Mouse (Mus musculus) heart, embryonic 14.5 days (tissue): ENCODE measurements at regions not wholly inside any gene's neighbourhood (a gene's known extent, or its start where the extent isn't known, plus 50 kb on each side); places are given as distances from the start of the nearest gene placed in this dataset.

ENCODE experiments used
- ATAC-seq: fragments of 200-750 bp; cut with Nextera tagmentation; 2 replicates; pipeline ENCODE4 v1.8.0; 2017; ENCODE audit warnings: low read depth, moderate TSS enrichment; ENCODE audit not compliant: insufficient number of reproducible peaks, insufficient read depth, low FRiP score
- H3K27ac ChIP-seq, 2 experiments: fragments of 200-500 bp in 1 of 2; fragments of 300-500 bp in 1 of 2; sonication (generic) in 1 of 2; replicated peaks in 1 of 2; 2 replicates each; pipeline ENCODE4 v1.5.1; 2012 to 2014; ENCODE audit warnings: low read depth in 2 of 2, low read length in 2 of 2, control low read depth in 1 of 2, mild to moderate bottlenecking in 1 of 2, mixed read lengths in 1 of 2; ENCODE audit not compliant: control insufficient read depth in 1 of 2, insufficient read depth in 1 of 2
- H3K27me3 ChIP-seq: fragments of 300-500 bp; sonication (generic); 2 replicates; pipeline ENCODE4 v1.6.1; 2014; ENCODE audit warnings: mild to moderate bottlenecking, low read length, control low read depth; ENCODE audit not compliant: control insufficient read depth, insufficient read depth
- H3K36me3 ChIP-seq: fragments of 300-500 bp; sonication (generic); 2 replicates; pipeline ENCODE4 v1.6.1; 2014; ENCODE audit warnings: mild to moderate bottlenecking, control low read depth, low read length, mixed read lengths; ENCODE audit not compliant: control insufficient read depth, insufficient read depth
- H3K4me1 ChIP-seq, 2 experiments: fragments of 200-500 bp in 1 of 2; fragments of 300-500 bp in 1 of 2; sonication (generic) in 1 of 2; 2 replicates each; pipeline ENCODE4 v1.6.1; 2012 to 2014; ENCODE audit warnings: low read length in 2 of 2, control low read depth in 1 of 2, mixed read lengths in 1 of 2; ENCODE audit not compliant: control insufficient read depth in 2 of 2, insufficient read depth in 2 of 2
- H3K4me2 ChIP-seq: fragments of 300-500 bp; sonication (generic); 2 replicates; pipeline ENCODE4 v1.6.1; 2014; ENCODE audit warnings: mild to moderate bottlenecking, low read length
- H3K4me3 ChIP-seq, 2 experiments: fragments of 200-500 bp in 1 of 2; fragments of 300-500 bp in 1 of 2; sonication (generic) in 1 of 2; 2 replicates each; pipeline ENCODE4 v1.5.1; 2012 to 2014; ENCODE audit warnings: low read length in 2 of 2, mild to moderate bottlenecking in 2 of 2, control low read depth in 1 of 2, low read depth in 1 of 2, moderate library complexity in 1 of 2; ENCODE audit not compliant: control insufficient read depth in 1 of 2, insufficient read depth in 1 of 2
- H3K9ac ChIP-seq: fragments of 300-500 bp; sonication (generic); 2 replicates; pipeline ENCODE4 v1.6.1; 2014; ENCODE audit warnings: mild to moderate bottlenecking, low read length
- H3K9me3 ChIP-seq: fragments of 300-500 bp; sonication (generic); 2 replicates; pipeline ENCODE4 v1.6.1; 2016; ENCODE audit warnings: low read length, control low read depth; ENCODE audit not compliant: control insufficient read depth
- WGBS: fragments of 180-500 bp; shearing (Covaris S2); extraction: QIAGEN DNeasy Blood & Tissue Kit; methylation state at CpG from one replicate; pipeline ENCODE4 v1.1.7; 2014; 5-methylcytosine and 5-hydroxymethylcytosine counted together

- H3K9me3 ChIP-seq, result no peaks in the 10 kb centered on the region
- no peak overlapping the region for H3K27ac ChIP-seq
- H3K9ac ChIP-seq, result no peak overlapping the region
- H3K4me1 ChIP-seq, result peaks cover 0 to 3% of the 10 kb centered on the region in 2 experiments; a peak in 1 of 4 replicates
- ATAC-seq, result no peak
- no peaks in the 10 kb centered on the region for H3K27me3 ChIP-seq
- H3K4me2 ChIP-seq, result no peak overlapping the region
- no peaks in the 10 kb centered on the region for H3K36me3 ChIP-seq
- 73% methylated on average over 8 of the region's 8 CpGs for WGBS
- H3K4me3 ChIP-seq, result no peak overlapping the region
These were observed 171.9 kb upstream of the Tgfbr2 start for GRCm38 (mm10) chr9:116347021-116347420.

- Histone ChIP-seq H3K27ac (no peak overlapping the region), H3K4me3 (no peak overlapping the region), H3K9me3 (no peaks in the 10 kb centered on the region), H3K4me2 (no peak overlapping the region), H3K27me3 (no peaks in the 10 kb centered on the region), H3K36me3 (no peaks in the 10 kb centered on the region), H3K4me1 (peaks cover 0 to 3% of the 10 kb centered on the region in 2 experiments; a peak in 1 of 4 replicates), H3K9ac (no peak overlapping the region)
- no peak for ATAC-seq
- 84% methylated on average over 7 of the region's 7 CpGs for WGBS
These were observed 171.3 kb upstream of the Tgfbr2 start for GRCm38 (mm10) chr9:116346495-116346894.

DNA sequence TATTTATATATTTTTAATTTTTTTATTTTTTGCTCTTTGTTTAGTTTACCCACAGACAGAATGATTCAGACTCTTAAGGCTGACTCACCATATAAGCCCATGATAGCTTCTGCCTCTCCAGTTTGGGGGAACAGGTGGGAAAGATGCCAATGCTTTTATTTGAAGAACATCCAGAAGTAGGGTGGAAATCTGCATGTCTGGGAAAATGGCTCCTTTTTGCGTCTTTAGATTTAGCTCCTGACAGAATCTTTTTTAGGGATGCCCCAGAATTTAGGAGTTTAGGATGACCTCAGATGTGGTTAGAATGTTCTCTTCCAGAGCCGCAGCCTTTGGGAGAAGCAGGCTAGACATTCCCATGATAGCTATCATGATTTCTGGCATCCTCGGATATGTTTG, 167.9 kb upstream of the Tgfbr2 start:
- Histone ChIP-seq H3K9ac (no peak overlapping the region), H3K27ac (no peak overlapping the region)

GRCm38 (mm10) chr9:116342446-116343085, 167.4 kb upstream of the Tgfbr2 start:
- H3K4me2 ChIP-seq, result no peak overlapping the region
- no peak for ATAC-seq
- no peaks in the 10 kb centered on the region for H3K27me3 ChIP-seq
- 0 out of 2 replicates have a peak, but pooled peaks cover 3% of the 10 kb centered on the region for H3K9me3 ChIP-seq
- H3K4me3 ChIP-seq, result no peak overlapping the region
- WGBS, result 64% methylated on average over 8 of the region's 8 CpGs
- H3K27ac ChIP-seq, result no peak overlapping the region
- no peak overlapping the region for H3K9ac ChIP-seq
- peaks cover 0 to 3% of the 10 kb centered on the region in 2 experiments; a peak in 1 of 4 replicates for H3K4me1 ChIP-seq
- no peaks in the 10 kb centered on the region for H3K36me3 ChIP-seq

More for the DNA sequence above, 167.9 kb upstream of the Tgfbr2 start:
- no peak for ATAC-seq
- Histone ChIP-seq H3K4me3 (no peak overlapping the region), H3K4me1 (peaks cover 0 to 3% of the 10 kb centered on the region in 2 experiments; a peak in 1 of 4 replicates), H3K36me3 (no peaks in the 10 kb centered on the region), H3K4me2 (no peak overlapping the region), H3K27me3 (no peaks in the 10 kb centered on the region), H3K9me3 (0 out of 2 replicates have a peak, but pooled peaks cover 3% of the 10 kb centered on the region)
- WGBS, result 79% methylated on average over 3 of the region's 3 CpGs

DNA sequence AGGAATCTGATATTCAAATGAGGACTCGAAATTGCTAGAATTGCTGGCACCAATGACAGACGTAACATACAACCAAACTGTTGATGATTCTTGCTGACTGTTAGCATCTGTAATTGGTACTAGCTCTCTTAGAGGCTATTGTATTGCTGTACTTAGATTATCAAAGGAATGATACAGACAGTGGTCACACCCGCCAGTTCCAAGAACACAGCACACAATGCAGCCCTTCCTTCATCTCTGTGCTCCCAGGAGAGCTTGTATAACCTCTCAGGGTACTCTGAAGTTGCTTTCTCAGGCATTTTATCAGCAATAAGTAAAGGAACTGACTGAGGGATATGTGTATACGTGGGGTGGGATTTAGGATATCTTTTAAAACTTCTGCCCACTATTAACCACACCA, 166.8 kb upstream of the Tgfbr2 start:
- Histone ChIP-seq H3K27ac (no peak overlapping the region), H3K4me3 (no peak overlapping the region), H3K9ac (no peak overlapping the region), H3K36me3 (no peaks in the 10 kb centered on the region), H3K4me2 (no peak overlapping the region), H3K4me1 (peaks cover 0 to 3% of the 10 kb centered on the region in 2 experiments; a peak in 1 of 4 replicates), H3K27me3 (no peaks in the 10 kb centered on the region), H3K9me3 (0 out of 2 replicates have a peak, but pooled peaks cover 3% of the 10 kb centered on the region)
- ATAC-seq, result no peak
- WGBS, result 64% methylated on average over 4 of the region's 4 CpGs

- Histone ChIP-seq H3K27me3 (no peaks in the 10 kb centered on the region), H3K4me3 (no peak overlapping the region), H3K27ac (no peak overlapping the region), H3K4me2 (no peak overlapping the region), H3K4me1 (peaks cover 0 to 3% of the 10 kb centered on the region in 2 experiments; a peak in 1 of 4 replicates), H3K36me3 (no peaks in the 10 kb centered on the region), H3K9me3 (0 out of 2 replicates have a peak, but pooled peaks cover 3% of the 10 kb centered on the region), H3K9ac (no peak overlapping the region)
- ATAC-seq, result no peak
These were observed 165.8 kb upstream of the Tgfbr2 start for GRCm38 (mm10) chr9:116340952-116341351.

DNA sequence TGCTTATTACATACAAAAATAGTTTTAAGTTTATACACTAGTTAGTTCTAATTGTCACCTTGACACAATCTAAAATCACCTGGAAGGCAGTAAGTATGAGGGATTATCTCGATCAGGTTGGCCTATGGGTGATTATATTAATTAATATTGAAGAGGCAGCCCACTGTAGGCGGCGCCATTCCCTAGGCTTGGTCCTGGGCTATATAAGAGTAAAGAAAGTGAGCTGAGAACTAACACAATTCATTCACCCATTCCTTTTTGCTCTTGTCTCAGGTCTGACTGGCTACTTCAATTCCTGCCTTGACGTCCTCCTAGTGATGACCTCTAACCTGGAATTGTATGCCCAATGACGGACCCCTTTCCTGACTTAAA, 163.6 kb upstream of the Tgfbr2 start:
- no peaks in the 10 kb centered on the region for H3K36me3 ChIP-seq
- H3K4me2 ChIP-seq, result no peak overlapping the region
- no peak for ATAC-seq
- H3K27ac ChIP-seq, result no peak overlapping the region
- no peak overlapping the region for H3K9ac ChIP-seq
- WGBS, result 90% methylated on average over 5 of the region's 5 CpGs
- H3K27me3 ChIP-seq, result no peaks in the 10 kb centered on the region
- 0 out of 2 replicates have a peak, but pooled peaks cover 3% of the 10 kb centered on the region for H3K9me3 ChIP-seq
- no peak overlapping the region for H3K4me3 ChIP-seq
- peaks cover 0 to 3% of the 10 kb centered on the region in 2 experiments; a peak in 1 of 4 replicates for H3K4me1 ChIP-seq
